Mouse (Mus musculus) neural tube, embryonic 14.5 days (tissue): ENCODE data around the gene Hmga1. TPM values are rescaled to one million over a fixed set of nuclear protein-coding genes. Genes with fewer than 3 reads are reported as not detected.

Experiments
- ATAC-seq: fragments of 200-750 bp; cut with Nextera tagmentation; 2 replicates; pipeline ENCODE4 v1.8.0; 2017; ENCODE audit warnings: low read depth, mild to moderate bottlenecking, moderate TSS enrichment, moderate library complexity
- H3K27ac ChIP-seq: fragments of 300-500 bp; sonication (generic); 2 replicates; pipeline ENCODE4 v1.5.1; 2014; ENCODE audit warnings: low read depth, mild to moderate bottlenecking, control low read depth, low read length, moderate library complexity, mixed read lengths
- H3K27me3 ChIP-seq: fragments of 300-500 bp; sonication (generic); 2 replicates; pipeline ENCODE4 v1.6.1; 2014; ENCODE audit warnings: low read length; ENCODE audit not compliant: control insufficient read depth, insufficient read depth
- H3K36me3 ChIP-seq: fragments of 300-500 bp; sonication (generic); 2 replicates; pipeline ENCODE4 v1.6.1; 2014; ENCODE audit warnings: low read length, mixed read lengths; ENCODE audit not compliant: control insufficient read depth, insufficient read depth
- H3K4me1 ChIP-seq: fragments of 300-500 bp; sonication (generic); 2 replicates; pipeline ENCODE4 v1.6.1; 2014; ENCODE audit warnings: low read length; ENCODE audit not compliant: control insufficient read depth, insufficient read depth
- H3K4me2 ChIP-seq: fragments of 300-500 bp; sonication (generic); 2 replicates; pipeline ENCODE4 v1.6.1; 2014; ENCODE audit warnings: mild to moderate bottlenecking, low read depth, low read length, control low read depth
- H3K4me3 ChIP-seq: fragments of 300-500 bp; sonication (generic); 2 replicates; pipeline ENCODE4 v1.5.1; 2014; ENCODE audit warnings: low read depth, low read length, control low read depth, mixed read lengths
- H3K9ac ChIP-seq: fragments of 300-500 bp; sonication (generic); replicated peaks from 2 replicates; pipeline ENCODE4 v1.6.1; 2014; ENCODE audit warnings: low read depth, mild to moderate bottlenecking, control low read depth, low read length, mixed read lengths
- H3K9me3 ChIP-seq: fragments of 300-500 bp; sonication (generic); 2 replicates; pipeline ENCODE4 v1.6.1; 2016; ENCODE audit warnings: low read length; ENCODE audit not compliant: control insufficient read depth
- WGBS: fragments of 180-500 bp; shearing (Covaris S2); extraction: QIAGEN DNeasy Blood & Tissue Kit; methylation state at CpG from one replicate; pipeline ENCODE4 v1.1.7; 2014; 5-methylcytosine and 5-hydroxymethylcytosine counted together
- polyA plus RNA-seq: library from polyadenylated mRNA; unstranded; fragments of >200 nt; fragmentation: Nextera tagmentation; extraction: Ambion mirVana; gene quantifications from 2 replicates; pipeline ENCODE4 v1.2.1, GENCODE M21; 2014

Gene Hmga1
- polyA plus RNA-seq, 1 experiment from 2014 or later = 141 TPM

- H3K4me2 ChIP-seq = peak overlapping the region; percentile 79; the same call in 1 of the 2 replicates
- WGBS = 52% methylated on average over 20 of the region's 20 CpGs
- no peak overlapping the region for H3K27ac ChIP-seq
- no peaks in the 10 kb centered on the region for H3K9me3 ChIP-seq
- no peak for ATAC-seq
- peaks cover 3% of the 10 kb centered on the region for H3K27me3 ChIP-seq
- H3K4me3 ChIP-seq = no peak overlapping the region
- H3K36me3 ChIP-seq = no peaks in the 10 kb centered on the region
- peaks cover 22% of the 10 kb centered on the region for H3K4me1 ChIP-seq
- H3K9ac ChIP-seq = no peak overlapping the region
These were observed 2.0 kb upstream of the Hmga1 start for GRCm38 (mm10) chr17:27554062-27554960.

GRCm38 (mm10) chr17:27555075-27555511 is 1.2 kb upstream of the Hmga1 start:
- Histone ChIP-seq H3K27ac (no peak overlapping the region), H3K27me3 (peaks cover 3% of the 10 kb centered on the region), H3K4me2 (peak overlapping the region; percentile 79), H3K4me1 (peaks cover 22% of the 10 kb centered on the region), H3K4me3 (peak overlapping the region; percentile 84), H3K9ac (no peak overlapping the region; the same call in 1 of the 2 replicates), H3K9me3 (no peaks in the 10 kb centered on the region), H3K36me3 (no peaks in the 10 kb centered on the region)
- ATAC-seq = no peak
- 1% methylated on average over 24 of the region's 39 CpGs for WGBS

GRCm38 (mm10) chr17:27555512-27556172 is 655 bp upstream of the Hmga1 start:
- Histone ChIP-seq H3K4me2 (peak overlapping the region; percentile 79), H3K27ac (peak overlapping the region; percentile 93; the same call in 1 of the 2 replicates), H3K9me3 (no peaks in the 10 kb centered on the region), H3K4me3 (peak overlapping the region; percentile 84), H3K27me3 (peaks cover 3% of the 10 kb centered on the region), H3K36me3 (no peaks in the 10 kb centered on the region), H3K9ac (peak overlapping the region; percentile 21; the same call in 1 of the 2 replicates), H3K4me1 (peaks cover 22% of the 10 kb centered on the region)
- WGBS = under 1% methylated on average over 54 of the region's 55 CpGs
- no peak for ATAC-seq

GRCm38 (mm10) chr17:27557181-27557926 is 1.1 kb downstream of the Hmga1 start:
- Histone ChIP-seq H3K9ac (peak overlapping the region; percentile 93), H3K4me1 (peaks cover 22% of the 10 kb centered on the region), H3K36me3 (no peaks in the 10 kb centered on the region), H3K4me2 (peak overlapping the region; percentile 79), H3K4me3 (peak overlapping the region; percentile 84), H3K27me3 (peaks cover 3% of the 10 kb centered on the region), H3K9me3 (no peaks in the 10 kb centered on the region), H3K27ac (peak overlapping the region; percentile 93)
- peak; percentile 45 for ATAC-seq
- WGBS = under 1% methylated on average over 46 of the region's 75 CpGs

GRCm38 (mm10) chr17:27557927-27558661 is 1.8 kb downstream of the Hmga1 start:
- H3K9ac ChIP-seq = peak overlapping the region; percentile 93
- peak overlapping the region; percentile 84 for H3K4me3 ChIP-seq
- H3K27ac ChIP-seq = no peak overlapping the region
- H3K4me1 ChIP-seq = peaks cover 22% of the 10 kb centered on the region
- WGBS = 2% methylated on average over 14 of the region's 14 CpGs
- ATAC-seq = no peak
- peak overlapping the region; percentile 79 for H3K4me2 ChIP-seq
- peaks cover 3% of the 10 kb centered on the region for H3K27me3 ChIP-seq
- H3K36me3 ChIP-seq = no peaks in the 10 kb centered on the region
- no peaks in the 10 kb centered on the region for H3K9me3 ChIP-seq

- Histone ChIP-seq H3K27me3 (peaks cover 3% of the 10 kb centered on the region), H3K36me3 (no peaks in the 10 kb centered on the region), H3K4me2 (peak overlapping the region; percentile 79; the same call in 1 of the 2 replicates), H3K27ac (no peak overlapping the region), H3K9ac (no peak overlapping the region), H3K4me3 (no peak overlapping the region), H3K9me3 (no peaks in the 10 kb centered on the region), H3K4me1 (peaks cover 22% of the 10 kb centered on the region)
- ATAC-seq = no peak
- WGBS = 9% methylated on average over 5 of the region's 5 CpGs
These were observed 2.5 kb downstream of the Hmga1 start for GRCm38 (mm10) chr17:27558845-27559244.

GRCm38 (mm10) chr17:27559596-27559995 is 3.3 kb downstream of the Hmga1 start:
- Histone ChIP-seq H3K27me3 (peaks cover 3% of the 10 kb centered on the region), H3K4me2 (peak overlapping the region; percentile 2; the same call in 1 of the 2 replicates), H3K9me3 (no peaks in the 10 kb centered on the region), H3K27ac (no peak overlapping the region), H3K4me3 (no peak overlapping the region), H3K4me1 (peaks cover 27% of the 10 kb centered on the region), H3K36me3 (no peaks in the 10 kb centered on the region), H3K9ac (no peak overlapping the region)
- WGBS = 71% methylated on average over 9 of the region's 12 CpGs
- ATAC-seq = no peak

GRCm38 (mm10) chr17:27560926-27561480 is 4.7 kb downstream of the Hmga1 start:
- Histone ChIP-seq H3K36me3 (no peaks in the 10 kb centered on the region), H3K4me3 (no peak overlapping the region), H3K4me1 (peaks cover 27% of the 10 kb centered on the region), H3K4me2 (no peak overlapping the region), H3K27ac (no peak overlapping the region), H3K9ac (no peak overlapping the region), H3K9me3 (no peaks in the 10 kb centered on the region), H3K27me3 (peaks cover 3% of the 10 kb centered on the region; the same call in 1 of the 2 replicates)
- no peak for ATAC-seq
- WGBS = 88% methylated on average over 13 of the region's 13 CpGs
